Mouse (Mus musculus): ENCODE measurements at regions not wholly inside any gene's neighbourhood (a gene's known extent, or its start where the extent isn't known, plus 50 kb on each side); places are given as distances from the start of the nearest gene placed in this dataset.

DNA sequence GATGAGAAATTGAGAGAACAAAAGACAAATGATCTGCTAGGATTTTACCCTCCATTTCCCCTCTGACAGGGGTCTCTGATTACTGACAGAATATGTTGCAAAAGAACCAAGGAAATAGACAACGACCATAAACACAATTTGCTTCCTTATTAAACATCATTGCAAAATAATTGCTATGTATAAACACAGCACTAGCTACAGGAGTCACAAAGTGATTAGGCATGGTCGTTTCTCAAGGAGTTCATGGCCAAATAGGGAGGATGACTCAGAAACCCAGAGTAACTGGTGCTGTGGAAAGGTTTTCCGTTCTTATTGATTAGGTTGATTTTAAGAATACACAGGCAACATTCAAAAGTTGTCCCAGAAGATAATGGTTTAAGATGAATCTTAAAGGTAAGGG is 180.4 kb downstream of the Gm12728 start:
- no peak for DNase-seq (ENCODE audit: low spot score in 2 of 2)

DNA sequence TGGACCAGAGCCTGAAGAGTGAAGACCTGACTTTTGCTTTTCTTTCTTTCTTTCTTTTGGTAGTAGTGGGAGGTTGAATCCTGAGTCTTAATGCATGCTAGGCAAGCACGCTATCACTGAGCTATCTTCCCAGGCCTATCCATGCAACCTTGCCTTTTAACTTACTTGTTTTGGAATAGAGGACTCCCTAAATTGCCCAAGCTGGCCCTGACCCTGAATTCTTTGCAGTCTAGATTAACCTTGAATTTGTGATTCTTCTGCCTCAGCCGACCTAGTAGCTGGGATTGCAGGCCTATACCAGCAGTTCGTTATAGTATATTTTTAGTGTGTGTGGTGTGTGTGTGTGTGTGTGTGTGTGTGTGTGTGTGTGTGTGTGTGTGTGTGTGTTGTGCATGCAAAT is 183.1 kb downstream of the Gm12728 start:
- no peak for DNase-seq (ENCODE audit: low spot score in 2 of 2)

DNA sequence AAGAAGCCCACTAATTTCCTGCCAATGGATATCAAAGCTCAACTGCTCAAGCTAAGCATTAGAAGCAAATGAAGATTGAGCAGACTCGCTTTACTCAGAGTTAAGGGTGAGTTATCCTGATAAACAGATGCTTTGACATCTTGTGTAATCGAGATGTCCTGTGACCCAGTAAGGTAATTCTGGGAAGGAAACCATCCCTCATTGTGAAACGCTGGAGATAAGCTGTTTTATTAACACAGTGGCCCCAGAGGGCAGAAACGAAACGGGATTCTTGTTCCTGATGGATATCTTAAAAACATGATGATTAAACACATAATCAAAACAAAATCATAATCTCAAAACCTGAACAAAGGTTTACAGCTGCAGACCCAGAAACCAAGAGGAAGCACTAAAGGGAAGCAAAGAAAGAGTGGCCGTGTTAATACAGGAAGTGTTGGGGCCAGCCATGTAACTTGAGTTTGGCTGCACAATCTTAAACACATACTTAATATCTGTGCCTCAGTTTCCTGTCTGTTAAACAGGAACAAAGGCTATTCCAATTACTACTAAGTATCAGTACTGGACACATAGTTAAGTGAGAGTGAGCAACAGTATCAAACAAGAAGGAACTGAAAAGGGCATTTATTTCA is 184.2 kb downstream of the Gm12728 start:
- no peak for DNase-seq (ENCODE audit: low spot score in 2 of 2)

DNA sequence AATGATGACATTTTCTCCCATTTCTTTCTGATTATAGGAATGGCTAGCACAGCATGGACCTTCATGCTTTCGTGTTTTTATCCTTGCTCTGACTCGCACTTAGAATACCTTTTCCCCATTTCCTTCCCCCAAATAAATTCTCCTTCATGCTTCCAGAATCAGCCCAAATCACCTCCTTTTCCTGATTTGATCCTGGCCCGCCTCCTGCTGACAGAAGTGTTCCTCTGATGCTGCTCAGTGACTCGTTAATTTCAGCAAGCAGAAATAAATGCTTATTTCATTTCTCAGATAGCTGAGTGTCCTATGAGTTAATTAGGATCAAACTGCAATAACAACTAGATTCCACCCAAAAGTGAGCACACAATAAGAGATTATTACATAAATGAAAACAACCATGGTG is 185.3 kb downstream of the Gm12728 start:
- DNase-seq (ENCODE audit: low spot score in 2 of 2) = no peak

DNA sequence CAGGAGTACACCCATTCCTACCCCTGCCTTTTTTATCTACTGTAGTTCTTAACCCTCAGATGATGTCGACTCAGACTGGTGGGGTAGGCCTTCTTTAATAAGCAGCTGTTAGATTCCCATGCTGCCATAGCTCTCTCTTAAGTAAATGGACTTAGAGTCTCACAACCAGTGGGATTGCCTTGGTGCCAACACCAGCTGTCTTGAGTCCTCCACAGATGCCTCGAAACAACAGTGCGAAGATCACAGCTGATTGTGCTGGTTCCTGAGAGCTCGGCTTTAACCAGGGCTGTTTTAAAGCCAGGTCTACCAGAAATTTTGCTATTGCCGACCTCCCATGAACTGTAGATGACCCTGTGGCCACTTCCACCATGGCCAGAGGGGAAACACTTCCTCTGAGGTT is 189.4 kb downstream of the Gm12728 start:
- DNase-seq (ENCODE audit: low spot score in 2 of 2) = no peak

DNA sequence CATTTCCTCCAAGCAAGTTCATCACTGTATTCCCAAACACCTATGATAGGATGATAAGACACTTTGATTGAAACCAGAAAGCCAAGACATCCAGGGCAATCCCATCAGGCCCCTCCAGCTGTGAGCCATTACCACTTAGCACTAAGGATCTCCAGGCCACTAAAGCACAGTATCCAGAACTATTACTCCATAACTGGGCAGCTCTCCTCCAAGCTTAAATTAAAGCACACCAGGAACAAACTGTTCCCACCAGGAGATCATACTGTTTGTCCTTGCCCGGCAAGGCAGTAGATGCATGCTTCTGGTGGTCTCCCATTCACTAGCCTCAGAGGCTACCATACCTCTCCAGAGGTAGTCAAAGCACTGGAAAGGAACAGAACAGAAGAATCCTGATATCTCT is 193.3 kb downstream of the Gm12728 start:
- DNase-seq (ENCODE audit: low spot score in 2 of 2) = no peak

DNA sequence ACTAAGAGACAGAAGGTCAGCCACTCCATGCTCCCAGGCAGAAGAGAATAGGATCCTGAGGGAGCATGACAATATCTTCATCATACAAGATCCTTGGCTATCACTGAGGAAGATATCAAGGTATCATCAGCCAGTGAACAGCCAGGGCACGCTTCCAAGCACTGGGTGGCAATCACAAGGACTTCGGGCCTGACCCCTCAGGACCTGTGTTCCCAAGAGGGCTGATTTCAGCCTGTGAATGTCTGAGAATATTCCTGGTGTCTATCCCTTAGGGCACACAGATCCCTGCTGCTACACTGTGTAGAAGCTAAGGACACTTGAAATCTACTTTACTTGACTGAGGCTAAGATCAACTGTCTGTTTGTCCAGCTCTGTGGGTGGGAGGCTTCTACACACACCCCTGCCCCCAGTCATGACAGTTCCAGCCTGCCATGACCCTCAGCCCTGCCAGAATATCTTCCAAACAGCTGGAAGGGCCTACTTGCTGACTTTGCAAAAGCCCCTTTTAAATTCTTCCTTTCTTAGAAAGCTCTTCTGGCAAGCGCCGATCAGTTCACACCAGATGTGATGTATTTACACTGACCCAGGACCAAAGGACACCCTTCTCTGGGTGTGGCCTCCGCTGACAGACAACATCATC is 198.4 kb downstream of the Gm12728 start:
- no peak for DNase-seq (ENCODE audit: low spot score in 2 of 2)

DNA sequence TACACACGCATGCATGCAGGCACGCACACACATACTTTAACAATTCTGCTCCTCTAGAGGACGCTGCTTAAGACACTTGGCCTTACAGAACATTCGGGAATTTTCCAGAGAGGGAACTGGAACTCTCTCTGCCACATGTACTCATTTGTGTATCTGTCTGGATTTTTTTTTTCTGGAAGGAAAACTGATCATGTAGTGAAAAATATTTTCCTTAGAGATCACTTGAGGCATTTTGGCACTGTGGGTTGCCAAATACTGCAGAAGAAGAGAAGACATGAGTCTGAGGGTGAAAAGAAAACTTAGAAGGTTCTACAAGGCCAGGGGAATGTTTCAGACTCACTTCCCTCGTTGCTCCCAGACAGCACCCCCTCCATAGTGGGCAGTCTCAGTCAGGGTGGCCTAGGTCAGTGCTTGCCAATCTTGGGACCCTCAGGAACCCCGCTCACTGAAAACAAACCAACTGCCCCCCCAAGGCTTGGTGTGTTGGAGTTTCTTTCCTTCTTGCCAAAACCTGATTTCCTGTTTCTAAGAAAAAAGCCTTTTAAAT is 203.0 kb downstream of the Gm12728 start:
- no peak for DNase-seq (ENCODE audit: low spot score in 2 of 2)

DNA sequence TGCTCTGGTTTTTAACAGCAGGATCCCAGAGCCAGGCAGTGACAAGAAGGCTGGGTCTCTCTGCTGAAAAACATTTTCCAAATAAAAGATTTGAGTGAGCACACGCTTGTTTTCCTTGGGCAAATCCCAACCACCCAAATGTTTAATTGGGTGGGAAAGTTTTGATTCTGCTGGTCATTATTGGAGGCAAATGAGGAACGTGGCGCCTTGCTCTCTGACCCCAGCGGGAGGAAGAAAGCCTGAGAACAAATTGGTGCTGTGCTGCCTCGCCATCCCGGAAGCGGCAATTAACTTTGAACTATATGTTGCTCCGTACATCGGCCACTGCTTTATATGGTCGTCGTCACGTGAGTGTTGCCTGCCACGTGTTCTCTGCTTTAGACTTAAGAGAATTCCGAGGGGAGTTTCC is 204.7 kb downstream of the Gm12728 start:
- no peak for DNase-seq (ENCODE audit: low spot score in 2 of 2)

DNA sequence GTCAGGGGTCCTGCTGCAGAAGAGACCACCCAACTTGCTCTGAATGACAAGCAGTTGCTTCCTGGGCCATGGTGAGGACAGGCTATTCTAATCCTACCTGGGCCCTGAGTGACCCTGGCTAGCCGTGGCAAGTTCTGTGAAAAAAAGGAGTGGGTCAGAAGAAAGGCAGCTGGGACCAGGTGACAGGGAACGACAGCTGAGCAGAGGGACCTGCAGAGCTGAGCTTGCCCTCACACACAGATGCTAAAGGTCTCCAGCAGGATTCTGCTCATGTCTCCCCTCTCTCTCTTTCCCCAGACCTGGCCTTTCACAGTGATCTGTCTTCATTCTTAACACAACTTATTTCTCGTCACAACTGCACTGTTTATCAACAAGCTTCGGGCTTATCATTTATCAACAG is 206.4 kb downstream of the Gm12728 start:
- DNase-seq (ENCODE audit: low spot score in 2 of 2) = no peak

DNA sequence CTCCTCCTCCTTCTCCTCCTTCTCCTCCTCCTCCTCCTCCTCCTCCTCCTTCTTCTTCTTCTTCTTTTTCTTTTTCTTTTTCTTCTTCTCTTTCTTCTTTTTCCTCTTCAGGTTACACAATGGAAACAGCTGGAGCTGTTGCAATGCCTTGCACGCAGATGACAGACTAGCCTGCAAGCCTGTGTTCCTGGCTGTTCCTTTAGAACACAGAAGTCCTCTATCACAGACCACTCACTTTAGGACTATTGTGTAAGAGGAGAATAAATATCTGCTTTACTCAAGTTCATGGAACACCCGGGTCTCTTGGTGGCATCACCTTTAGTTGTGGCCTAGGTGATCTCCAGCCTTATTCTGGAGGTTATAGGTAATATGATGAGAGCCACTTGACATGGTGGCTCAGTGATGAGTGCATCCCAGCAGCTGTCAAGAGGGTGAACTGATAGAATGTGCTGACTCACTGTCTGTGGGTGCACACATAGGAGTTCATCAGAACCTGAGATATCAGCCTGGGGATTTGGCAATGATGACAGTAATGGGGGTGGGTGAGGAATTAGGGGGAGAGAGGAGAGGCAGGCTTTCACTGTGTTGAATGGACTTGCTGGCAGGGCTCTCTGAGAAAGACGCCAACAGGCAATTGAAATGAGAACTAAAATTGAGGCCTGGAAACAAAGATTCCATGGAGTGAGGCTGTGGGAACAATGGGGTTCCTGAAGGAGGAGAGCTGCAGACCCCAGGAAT is 207.4 kb downstream of the Gm12728 start:
- peak; percentile 42 to 61 for DNase-seq (ENCODE audit: low spot score in 2 of 2)

DNA sequence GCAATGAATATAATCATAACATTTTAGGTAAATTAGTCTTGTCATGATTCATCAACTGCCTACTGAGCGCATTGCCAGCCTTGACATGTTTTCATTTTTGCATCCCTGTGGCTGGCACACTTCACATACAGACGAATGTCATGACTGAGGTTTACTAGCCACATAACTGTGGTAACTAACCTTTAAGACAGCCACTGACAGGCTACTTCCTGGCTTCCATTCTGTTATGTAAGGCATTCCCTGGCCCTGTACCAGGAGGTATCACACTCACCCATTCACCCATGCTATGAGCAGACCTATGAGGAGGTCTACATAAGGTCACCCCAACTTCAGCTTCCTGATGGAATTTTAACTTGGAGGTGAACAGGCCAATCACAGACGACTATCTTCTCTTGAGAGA is 212.8 kb downstream of the Gm12728 start:
- DNase-seq (ENCODE audit: low spot score in 2 of 2) = no peak

DNA sequence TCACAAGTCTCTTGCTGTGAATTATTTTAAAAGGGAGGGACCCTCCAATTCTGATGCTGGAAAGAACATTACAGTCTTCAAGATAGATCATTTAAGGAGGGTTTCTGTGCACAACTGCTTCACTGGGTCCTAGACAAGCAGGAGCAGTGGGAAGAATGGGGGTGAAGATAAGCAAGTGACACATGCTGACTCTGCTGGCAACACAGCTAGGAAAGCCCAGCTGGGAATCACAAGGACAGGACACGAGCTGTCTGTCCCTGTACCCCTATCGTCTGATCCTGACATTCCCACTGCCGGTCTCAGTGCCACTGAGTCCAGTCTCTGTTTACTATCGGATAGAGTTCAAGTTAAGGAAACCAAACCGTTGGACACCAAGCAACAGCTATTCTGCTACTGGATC is 216.3 kb downstream of the Gm12728 start:
- no peak for DNase-seq (ENCODE audit: low spot score in 2 of 2)

DNA sequence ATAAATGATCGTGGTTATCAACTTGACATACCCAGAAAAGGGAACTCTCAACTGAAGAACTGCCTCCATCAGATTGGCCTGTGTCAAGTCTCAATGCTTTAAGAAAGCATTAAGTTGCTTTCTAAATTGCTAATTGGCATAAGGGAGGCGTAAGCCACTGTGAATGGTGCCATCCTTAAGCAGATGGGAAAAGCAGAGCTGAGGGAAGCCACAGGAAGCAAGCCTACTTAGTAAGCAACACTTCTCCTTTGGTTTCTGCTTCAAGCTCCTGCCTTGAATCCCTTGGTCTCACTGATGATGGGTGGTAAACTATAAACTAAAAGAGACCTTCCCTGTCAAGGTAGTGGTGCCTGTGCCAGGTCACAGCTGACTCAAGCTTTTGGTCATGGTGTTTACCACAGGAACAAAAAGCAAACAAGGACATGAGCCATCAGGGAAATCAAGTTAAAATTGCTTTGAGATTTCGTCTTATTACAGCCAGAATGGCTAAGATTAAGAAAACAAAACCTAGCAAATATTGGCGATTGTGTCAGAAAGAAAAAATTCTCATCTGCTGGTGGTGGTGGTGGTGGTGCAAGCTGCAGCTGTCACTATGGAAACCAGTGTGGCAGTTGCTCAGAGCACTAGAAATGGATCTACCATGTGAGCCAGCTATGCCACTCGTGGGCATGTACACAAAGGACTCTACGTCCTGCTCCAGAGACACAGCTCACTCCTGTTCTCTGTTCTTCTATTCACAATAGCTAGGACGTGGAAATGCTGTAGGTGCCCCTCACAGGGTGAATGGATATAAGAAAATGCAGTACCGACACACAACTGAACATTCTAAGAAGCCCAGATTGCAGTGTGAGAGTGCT is 217.9 kb downstream of the Gm12728 start:
- peak in 1 of 2 experiments; percentile 36 for DNase-seq (ENCODE audit: low spot score in 2 of 2)

DNA sequence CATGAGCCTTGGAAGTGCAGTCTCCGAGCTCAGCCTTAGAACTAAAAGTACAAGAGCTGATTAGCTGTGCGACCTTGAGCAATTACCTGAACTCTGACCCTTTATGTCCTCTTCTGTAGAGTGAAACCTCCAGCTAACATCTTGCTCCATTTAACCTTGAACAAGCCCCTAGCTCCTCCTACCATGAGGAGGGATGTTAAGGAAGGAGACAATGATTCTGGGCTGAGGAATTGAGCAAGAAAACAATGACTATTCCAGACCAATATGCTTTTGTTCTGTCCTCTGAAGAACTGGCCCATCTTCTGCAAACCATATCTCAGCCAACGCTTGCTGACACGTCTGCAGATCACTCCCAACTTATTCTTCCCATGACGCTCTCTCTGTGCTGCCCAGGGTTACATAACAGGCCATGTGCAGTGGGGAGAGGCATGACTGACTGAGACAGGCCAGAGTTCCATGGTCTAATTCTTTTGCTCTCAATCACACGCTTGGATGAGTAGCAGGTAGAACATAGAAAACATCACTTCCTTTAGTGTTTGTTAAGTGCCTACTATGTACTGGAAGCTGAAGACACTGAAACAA is 227.5 kb downstream of the Gm12728 start:
- no peak for DNase-seq (ENCODE audit: low spot score in 2 of 2)

DNA sequence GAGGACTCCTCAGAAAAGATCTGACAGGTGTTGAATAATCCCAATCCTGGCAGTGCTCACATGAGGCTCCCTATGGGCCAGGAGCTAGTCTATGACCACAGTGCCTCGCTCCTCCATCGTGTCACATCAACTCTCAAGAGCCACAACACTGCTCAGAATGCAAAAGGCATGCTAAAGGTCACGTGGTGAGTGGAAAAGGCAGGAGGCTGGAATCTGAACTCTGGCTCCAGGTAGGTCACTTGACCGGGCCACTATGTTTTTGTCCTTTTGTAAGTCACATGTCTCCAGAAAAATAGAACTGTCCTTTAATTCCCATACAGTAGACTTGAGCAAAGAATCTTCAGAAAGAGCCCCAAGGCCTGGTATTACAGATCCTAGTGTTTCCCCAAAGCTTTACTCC is 229.3 kb downstream of the Gm12728 start:
- no peak for DNase-seq (ENCODE audit: low spot score in 2 of 2)

DNA sequence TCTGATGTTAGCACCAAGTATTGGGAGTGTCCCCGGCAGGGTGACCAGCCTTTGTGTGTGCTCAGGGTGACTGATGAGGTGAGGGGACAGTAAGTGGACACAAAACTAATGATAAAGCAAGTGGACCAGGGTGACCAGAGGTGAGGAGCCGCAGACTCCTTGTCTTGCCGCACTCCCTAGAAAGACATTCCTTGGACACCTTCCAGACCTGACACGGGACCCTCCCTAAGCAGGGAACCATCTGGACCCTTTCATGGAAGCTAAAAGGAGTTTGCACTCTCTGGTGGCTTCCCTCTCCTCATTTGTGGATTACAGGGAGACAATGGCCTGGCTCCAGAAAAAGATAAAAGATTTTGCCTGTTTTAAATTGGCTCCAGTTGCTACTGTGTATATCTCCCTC is 230.7 kb downstream of the Gm12728 start:
- DNase-seq (ENCODE audit: low spot score in 2 of 2) = no peak

DNA sequence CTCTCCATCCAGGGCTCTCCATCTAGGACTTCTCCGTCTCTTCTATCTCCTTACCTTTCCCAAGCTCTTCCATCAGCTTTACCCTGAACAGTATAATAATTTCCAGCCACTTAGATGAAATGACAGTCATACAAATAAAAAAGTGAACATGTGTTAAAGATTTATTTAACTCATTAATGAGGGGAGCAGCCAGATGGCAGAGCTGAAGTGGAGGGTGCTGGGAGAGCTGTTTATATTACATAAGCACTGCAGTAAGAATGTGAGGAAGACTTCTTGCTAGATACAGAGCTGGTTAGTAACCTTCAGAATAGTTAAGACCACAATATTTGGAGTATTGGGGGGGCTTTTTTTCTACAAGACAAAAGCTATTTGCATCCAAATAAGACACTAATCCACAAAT is 234.9 kb downstream of the Gm12728 start:
- no peak for DNase-seq (ENCODE audit: low spot score in 2 of 2)

DNA sequence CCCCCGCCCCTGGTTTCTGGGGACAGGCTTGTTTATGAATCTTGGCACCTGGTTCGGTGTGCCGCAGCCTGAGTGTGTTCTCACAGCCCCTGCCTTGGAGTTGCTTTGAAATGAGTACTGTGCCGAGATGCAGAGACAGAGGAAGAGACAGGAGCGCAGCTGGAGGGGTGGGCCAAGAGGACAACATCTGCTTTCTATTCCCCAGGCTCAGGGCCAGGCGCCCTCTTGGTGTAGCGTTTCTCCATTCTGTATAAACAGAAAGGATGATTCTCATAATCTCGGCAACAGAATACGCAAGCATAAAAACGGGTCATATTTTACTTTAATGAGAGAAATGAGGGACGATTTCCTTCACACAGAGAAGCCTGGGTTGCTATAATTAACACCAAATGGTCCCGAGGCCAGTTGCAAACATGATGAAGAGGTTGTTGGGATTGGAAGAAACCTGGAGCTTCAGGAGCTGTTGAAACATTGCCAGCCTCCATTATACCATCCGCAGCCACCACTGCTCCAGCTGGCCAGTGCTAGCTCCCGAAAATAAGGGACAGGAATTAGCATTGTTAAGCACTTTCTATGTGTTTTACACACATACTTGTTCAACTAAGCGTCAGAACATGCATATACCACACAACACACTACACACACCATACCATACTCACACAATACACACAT is 236.4 kb downstream of the Gm12728 start:
- DNase-seq (ENCODE audit: low spot score in 2 of 2) = peak in 1 of 2 experiments; percentile 29

DNA sequence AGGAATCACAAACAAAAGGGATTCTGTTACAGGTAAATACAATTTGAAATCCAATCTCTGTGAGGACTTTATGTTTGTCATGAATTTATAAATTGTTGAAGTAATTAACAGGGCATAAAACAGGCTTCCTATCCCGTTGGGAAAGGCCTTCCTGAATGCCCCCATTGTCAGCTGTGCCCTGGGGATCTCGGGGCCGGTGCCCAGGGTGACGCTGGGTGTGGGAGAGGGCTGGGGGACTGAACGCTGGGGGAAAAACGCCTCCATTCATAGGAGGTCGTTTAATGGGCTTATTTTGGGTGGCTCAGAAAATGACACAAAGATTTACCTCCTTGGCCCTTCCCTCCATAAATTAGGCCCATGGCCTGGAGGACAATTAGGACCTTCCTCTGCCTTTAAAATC is 250.7 kb downstream of the Gm12728 start:
- no peak for DNase-seq (ENCODE audit: low spot score in 2 of 2)

DNA sequence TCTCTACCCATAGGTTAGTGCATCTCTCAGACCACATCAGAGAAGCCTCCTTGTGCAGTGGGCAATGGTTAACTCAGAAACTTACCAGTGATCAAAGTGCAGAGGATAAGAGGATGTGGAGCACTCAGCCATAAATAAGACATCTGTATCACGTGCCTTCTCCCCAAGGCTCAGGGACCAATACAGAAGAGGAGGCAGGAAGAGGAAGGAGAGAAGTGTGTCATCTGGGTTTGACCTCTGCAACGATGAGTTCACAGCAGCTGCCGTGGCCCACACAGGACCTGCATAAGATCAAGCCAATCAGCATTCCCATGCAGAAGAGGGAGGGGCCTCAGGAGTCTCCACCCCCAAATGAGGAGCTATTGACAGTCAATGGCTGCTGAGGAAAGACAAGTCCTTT is 252.8 kb downstream of the Gm12728 start:
- no peak for DNase-seq (ENCODE audit: low spot score in 2 of 2)
